15 mouse cellular contexts compared by ENCODE assay signal in the genomic region with DNA sequence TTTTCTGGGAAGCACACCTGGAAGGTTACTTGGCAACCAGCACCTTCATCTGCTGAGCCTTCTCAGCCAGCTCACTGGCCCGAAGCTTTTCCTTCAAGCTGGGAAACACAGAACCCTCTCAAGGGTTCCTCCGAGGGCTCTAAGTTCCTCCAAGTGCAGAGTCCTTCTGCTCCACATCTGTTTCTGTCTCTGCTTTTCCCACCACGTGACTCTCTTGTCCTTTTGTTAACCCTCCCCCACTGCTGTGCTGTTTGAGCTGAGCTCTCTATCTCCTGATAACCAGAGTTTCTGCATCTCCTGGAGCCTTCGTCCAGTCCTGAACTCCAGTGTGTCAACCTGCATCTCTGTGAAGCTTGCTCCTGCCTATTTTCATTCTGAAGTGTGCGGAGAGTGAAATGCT.
"Had no signal": no experiment of that assay in that cellular context is flagged by ENCODE, and none has a peak within 500 bp of the region (broad histone marks: within the 10 kb centered on the region; RNA-seq: fewer than 3 reads in every experiment).

No protein-coding gene starts in this region.

- H3K4me3 ChIP-seq: limb, embryonic 12.5 days; megakaryocyte, embryonic 14.5 days; stomach, embryonic 15.5 days had no signal

- H3K27ac ChIP-seq: kidney, postnatal 0 days; limb, embryonic 12.5 days; liver, embryonic 14.5 days; stomach, embryonic 15.5 days had no signal

- DNase-seq: kidney, adult 11 months; kidney, adult 9 months; kidney, postnatal 36 days; layer of hippocampus, adult 9-11 months; layer of hippocampus, postnatal 36 days; lung, adult 18-20 months; lung, postnatal 4 days; midbrain, embryonic 14.5 days; right cerebral cortex, postnatal 14 days; thymus, postnatal 4 days had no signal

- H3K4me2 ChIP-seq: limb, embryonic 12.5 days; stomach, embryonic 15.5 days had no signal

- H3K9me3 ChIP-seq: limb, embryonic 12.5 days; stomach, embryonic 15.5 days had no signal

- H3K27me3 ChIP-seq: limb, embryonic 12.5 days; stomach, embryonic 15.5 days had no signal

- H3K36me3 ChIP-seq: limb, embryonic 12.5 days; stomach, embryonic 15.5 days had no signal

- H3K9ac ChIP-seq: limb, embryonic 12.5 days; liver, embryonic 14.5 days; stomach, embryonic 15.5 days had no signal
